Mouse (Mus musculus) layer of hippocampus, adult 18-20 months (tissue): ENCODE data around the gene Ascc1. TPM values are rescaled to one million over a fixed set of nuclear protein-coding genes. Genes with fewer than 3 reads are reported as not detected.
"Not testable (repeated sequence)": the region's sequence is repeated elsewhere in the genome, so short reads cannot be mapped to it uniquely, and the experiment has no call there.

Experiments
- DNase-seq, 2 experiments: peaks; one replicate each; pipeline ENCODE4 v3.0.0; 2022; ENCODE audit warnings: low spot score in 2 of 2
- total RNA-seq, 2 experiments: library from RNA; stranded (reverse); gene quantifications; 2 replicates each; pipeline ENCODE4 v1.2.3; 2021

The Ascc1 gene
- total RNA-seq, 2 experiments from 2014 or later: 15.4 to 17.9 TPM

DNA sequence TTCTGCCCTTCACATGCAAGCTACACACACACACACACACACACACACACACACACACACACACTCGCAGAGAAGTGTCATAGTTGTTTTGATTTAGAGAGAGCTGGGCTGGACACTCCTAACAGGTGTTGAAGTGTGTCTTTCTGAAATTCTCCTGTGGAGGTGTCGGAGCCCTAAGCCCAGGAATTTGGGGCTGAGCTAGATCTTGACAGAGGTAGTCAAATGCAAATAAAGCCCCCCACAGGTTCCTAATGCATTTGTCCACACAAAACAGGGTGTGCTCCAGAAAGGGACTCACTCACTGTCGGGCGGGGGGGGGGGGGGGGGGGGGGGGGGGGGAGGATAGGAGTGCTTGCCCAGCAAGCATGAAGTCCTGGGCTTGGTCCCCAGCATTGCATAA is 25.5 kb upstream of the Ascc1 start:
- DNase-seq: no peak

DNA sequence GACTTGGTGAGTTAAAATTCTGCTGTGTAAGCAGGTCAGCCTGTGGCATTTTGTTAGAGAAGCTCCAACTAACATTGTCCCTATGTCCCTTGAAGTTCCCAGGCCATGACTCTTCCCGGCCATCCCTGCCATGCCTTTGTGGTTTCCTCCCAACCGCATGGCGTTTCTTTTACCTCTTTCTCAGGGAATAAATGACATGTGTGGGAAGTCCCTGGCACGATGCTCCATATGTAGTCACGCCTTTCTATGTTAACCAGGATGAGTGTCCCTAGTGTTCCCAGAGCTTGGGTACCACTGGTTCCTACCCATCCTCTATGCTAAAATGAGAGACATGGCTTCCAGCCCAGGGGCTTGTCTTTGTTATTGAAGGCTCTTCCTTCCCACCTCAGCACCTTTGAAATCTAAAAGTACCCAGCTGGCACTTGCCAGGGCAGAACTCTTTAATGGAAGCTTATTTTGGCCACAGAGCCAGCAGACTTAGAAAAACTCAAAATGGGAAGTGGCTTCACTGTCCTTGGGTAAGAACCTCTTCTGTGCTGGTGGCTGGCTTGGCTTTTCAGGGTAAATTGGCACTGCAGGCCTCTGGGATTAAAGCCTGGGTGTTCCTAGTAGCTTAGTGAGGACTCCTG is 24.8 kb upstream of the Ascc1 start:
- peak in 1 of 2 experiments; percentile 39 for DNase-seq

GRCm38 (mm10) chr10:59978401-59978800 is 24.2 kb upstream of the Ascc1 start:
- DNase-seq: no peak

DNA sequence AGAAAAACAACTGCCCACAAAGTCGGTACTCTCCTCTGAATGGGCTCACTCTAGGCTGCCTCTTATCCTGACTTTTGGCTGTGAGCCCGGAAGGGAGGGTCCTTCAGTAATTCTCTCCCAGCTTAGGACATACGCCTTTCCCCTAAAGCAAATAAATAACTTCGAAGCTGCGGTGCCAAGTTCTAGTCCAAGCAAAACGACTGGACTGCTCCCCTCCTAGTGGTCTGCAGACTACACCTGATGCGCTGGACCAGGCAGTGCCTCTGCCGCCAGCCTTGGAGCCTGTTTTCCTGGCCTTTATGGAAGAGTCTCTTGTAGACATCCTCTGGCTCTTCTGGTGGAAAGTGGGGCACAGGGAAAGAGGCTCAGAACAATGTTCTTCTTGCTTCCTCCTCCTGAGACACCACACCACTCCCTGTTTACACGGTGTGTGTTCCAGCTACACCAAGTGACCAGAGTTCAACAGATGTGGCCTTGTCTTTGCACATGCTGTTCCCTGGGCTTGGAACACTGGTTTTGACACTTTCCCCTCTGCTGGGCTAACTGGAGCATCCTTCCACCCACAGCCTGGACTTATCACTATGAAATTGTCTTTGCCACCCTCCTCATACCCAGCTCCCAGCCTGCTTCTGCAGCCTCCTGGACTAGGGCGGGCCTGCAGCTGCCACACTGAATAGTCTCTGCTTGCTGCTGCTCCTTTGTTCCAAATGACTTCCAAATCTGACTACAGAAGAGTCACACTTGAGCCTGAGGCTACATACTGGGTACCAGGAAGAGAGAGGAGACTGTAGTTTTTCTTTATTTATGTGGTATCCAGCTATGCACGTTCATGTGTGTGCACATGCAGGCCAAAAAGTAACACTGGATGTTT is 23.5 kb upstream of the Ascc1 start:
- DNase-seq: peak in 1 of 2 experiments; percentile 66

GRCm38 (mm10) chr10:59980815-59981244 is 21.8 kb upstream of the Ascc1 start:
- no peak for DNase-seq

DNA sequence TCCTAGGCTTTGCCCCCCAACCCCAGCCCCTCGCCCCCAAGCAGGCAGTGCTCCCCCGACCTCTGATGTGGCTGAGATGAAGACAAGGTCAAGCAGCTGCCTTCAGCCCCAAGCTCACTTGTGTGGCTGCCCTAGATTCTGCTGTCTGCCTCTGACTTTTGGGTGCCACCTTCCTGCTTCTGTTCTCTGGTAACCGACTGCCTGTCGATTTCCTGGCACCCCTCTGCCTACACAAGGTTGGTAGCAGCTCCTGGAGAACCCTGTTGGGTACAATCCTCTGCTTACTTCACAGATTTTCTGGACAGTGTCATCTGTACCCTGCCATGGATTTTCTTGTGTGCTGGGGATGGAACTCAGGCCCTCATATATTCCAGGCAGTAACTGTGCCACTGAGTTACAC is 21.3 kb upstream of the Ascc1 start:
- no peak for DNase-seq

DNA sequence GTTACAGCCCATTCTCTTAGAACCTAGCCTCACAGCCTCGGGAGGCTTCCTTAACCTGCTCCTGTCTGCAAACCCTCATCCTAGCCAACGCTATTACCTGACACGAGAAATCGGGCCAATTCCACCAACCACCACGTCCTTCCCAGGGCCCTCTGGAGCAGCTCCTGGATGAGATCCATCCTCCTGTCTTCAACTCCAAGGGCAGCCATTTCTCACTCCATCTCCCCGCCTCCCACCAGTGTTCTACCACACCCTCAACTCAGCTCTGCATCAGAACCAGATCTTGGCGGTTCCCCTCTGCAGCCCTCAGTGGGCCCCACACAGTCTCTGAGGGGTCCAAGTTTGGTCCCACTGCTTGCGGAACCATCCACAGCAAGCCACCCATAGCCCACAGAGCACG is 20.8 kb upstream of the Ascc1 start:
- DNase-seq: no peak

DNA sequence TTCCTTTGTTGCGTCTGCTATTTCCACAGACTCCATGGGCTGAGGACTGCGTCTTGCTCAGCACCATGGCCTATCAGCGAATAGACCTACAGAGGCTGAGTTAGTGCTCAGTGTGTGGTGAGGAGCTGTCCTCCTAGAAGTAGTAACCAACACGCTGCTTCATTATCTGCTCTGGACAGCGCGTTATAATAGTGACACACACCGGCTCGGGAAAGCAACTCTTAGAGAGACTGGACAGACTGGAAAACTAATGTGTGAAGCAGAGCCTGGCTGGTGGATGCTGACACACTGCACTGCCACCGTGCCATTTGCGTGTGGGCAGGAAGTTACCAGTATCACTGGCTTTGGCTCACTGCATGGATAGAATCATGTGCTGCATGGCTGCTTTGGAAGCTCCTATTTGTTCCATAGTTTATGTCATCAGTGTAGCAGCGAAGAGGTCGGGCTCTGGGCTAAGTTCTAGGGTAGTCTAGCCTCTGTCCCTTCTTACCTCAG is 20.2 kb upstream of the Ascc1 start:
- peak in 1 of 2 experiments; percentile 42 for DNase-seq

DNA sequence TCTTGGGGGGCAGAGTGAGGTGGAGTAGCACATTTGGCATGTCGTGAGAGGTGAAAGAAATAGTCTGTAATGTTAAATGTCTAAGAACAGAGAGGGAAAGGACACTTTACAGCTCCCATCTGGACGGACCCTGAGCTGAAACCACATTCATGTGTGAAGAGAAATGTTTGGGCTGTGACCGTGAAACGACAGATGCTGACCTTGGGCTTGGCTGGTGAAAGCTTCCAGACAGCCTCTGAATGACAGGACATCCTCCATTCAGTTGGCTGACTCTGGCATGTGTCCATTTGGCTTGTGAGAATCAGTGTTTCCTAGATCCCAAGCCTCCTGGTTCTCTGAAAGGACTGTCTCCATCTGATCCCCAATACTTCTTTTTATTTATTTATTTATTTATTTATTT is 14.6 kb upstream of the Ascc1 start:
- no peak for DNase-seq

DNA sequence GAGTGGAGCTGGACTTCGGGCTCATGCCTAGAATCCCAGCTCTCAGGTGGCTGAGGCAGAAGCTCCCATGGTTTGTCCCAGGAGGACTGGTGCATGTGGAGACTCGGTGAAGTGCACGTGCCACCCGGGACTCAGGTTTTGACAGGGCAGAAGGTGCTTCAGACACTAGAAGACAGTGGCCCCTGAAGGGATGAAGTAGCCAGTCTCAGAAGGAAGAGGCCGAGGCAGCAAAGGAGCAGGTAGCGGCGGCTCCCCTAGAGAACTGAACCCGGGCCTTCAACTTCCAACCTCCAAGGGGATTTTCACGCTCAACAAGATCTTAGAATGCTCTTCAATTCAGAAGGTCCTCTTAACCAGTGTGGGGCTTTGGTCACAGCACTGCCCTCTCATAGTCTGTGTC is 12.2 kb upstream of the Ascc1 start:
- DNase-seq: no peak

DNA sequence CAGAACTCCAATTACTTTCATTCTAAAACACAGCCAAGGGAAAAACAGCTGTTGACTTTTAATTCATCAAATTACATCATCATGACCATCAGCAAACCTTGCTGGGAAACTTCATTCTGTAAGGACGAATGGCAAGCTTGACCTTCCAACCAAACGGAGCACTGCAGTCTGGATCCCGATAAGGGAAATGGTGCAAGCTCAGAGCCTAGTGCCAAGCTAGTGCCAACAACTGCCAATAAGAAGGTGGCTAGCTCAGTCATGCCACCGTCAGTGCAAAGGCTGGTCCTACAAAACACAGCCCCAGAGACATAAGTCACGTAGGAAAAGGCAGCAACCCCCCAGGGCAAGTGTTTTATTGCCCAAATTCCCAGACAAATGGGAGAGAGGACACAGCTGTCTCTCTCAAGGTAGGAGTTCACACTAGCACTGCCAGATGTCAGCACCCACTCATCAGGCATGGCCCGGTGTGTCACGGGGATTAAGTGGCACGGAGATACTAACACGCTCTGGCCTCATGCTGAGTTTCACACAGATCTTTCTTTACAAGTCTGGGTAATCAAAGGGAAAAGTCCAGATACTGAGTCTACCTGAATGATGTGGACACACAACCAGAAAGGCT is 11.2 kb upstream of the Ascc1 start:
- no peak for DNase-seq

GRCm38 (mm10) chr10:59992024-59992423 is 10.6 kb upstream of the Ascc1 start:
- no peak for DNase-seq

DNA sequence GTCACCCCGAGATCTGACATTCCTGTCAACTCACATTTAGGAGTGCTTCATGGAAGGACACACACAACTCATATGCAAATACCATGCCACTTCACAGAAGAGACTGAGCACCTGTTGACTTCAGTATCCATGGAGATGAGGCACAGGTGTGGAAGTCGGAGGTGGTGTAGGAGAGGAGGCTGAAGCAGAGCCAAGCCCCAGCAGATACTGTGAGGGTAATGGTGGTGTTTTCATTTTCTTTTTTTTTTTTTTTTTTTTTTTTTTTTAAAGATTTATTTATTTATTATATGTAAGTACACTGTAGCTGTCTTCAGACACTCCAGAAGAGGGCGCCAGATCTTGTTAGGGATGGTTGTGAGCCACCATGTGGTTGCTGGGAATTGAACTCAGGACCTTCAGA is 8.8 kb upstream of the Ascc1 start:
- DNase-seq: not testable (repeated sequence)

DNA sequence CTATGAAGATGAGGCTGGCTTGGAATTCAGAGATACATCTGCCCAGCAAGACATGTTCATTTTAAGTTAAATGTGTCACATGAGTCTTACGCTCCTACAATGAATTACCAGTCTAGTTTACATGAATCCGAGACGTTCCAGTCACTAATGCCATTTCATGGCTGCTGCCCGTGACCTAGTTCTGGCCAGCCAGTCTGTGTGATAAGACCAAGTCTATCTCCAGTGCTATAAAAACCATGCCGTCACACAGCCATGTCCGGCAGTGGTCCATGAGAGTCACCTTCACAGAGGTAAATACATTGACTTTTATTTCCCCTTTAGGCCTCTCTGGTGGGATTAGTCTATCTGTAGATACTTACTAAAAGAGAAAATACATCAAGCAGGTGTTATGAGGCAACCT is 6.7 kb upstream of the Ascc1 start:
- DNase-seq: no peak

DNA sequence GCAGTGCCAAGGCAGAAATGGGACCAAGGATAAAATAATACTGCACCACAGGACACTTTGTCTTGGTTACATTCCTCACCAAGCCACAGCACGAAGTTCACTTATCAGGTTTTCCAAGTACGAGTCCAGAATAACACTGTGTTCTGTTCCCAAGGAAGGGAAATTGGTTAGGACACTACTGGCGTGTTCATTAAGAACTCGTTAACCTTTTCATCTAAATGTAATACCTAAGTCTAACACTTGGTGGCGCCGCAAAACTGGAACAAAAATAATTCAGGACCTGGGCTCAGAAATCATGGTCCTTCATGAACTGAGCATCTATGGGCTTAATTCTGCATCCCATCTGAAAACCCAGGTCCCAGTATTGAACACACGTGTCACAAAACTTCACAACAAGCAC is 5.0 kb upstream of the Ascc1 start:
- DNase-seq: peak in 1 of 2 experiments; percentile 84

DNA sequence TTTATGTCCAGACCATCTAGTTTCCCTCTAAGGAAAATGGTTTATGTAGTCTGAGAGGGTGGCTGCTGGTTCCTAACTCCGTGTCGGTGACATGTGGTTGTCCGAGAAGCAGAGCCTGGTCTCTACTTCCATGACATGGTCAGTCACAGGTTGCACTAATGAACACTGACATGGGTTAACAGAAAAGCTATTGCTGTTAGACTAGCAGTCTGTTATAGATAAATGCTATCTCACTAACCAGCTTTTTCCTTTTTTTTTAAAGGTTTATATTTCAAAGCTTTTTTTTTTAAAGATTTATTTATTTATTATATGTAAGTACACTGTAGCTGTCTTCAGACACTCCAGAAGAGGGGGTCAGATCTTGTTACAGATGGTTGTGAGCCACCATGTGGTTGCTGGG is 3.5 kb upstream of the Ascc1 start:
- DNase-seq: no peak

GRCm38 (mm10) chr10:60001663-60002062 is 942 bp upstream of the Ascc1 start:
- not testable (repeated sequence) for DNase-seq

DNA sequence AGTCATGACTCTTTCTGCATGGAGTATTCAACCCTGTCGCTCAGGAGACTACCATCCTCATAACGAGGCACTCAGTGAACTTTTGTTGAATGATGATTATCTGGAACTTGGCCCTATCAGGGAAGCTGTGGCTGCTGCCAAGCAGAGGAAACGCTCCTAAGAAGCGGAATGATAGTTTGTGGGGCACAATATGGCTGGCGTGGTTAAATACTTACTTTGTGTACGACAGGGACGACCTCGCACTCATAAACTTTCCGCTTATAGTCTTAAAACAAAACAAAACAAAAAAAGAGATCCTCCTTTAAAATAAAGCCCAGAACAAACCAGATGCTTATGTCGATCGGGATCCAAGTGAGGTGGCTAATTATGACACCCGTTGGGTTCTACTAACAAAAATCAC is 402 bp upstream of the Ascc1 start:
- DNase-seq: peak in 1 of 2 experiments; percentile 48

DNA sequence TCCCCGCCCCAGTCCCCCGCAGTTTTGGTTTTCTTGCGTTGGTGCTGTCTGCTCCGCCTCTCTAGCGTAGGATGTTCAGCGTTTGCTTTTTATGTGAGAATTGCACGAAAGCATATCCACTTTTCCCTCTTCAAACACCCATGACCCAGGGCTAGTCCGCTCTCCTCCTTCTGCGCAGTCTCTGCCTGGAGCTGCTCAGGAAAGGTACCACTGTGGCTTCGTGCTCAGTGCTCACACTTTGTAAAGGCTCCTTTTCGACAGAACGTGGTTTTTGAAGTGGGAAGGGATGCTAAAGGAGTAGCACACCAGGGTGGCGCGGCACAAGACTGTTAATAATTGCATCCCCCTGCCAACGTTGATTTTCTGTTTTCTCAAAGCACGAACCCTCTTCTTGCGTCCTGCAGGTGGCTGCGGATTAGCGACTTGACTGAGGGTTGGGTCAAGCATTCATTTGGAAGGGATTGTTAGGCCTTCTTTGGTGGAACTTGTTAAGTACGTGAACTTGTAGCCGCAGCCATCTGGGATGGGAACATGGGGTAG is 678 bp downstream of the Ascc1 start:
- no peak for DNase-seq

DNA sequence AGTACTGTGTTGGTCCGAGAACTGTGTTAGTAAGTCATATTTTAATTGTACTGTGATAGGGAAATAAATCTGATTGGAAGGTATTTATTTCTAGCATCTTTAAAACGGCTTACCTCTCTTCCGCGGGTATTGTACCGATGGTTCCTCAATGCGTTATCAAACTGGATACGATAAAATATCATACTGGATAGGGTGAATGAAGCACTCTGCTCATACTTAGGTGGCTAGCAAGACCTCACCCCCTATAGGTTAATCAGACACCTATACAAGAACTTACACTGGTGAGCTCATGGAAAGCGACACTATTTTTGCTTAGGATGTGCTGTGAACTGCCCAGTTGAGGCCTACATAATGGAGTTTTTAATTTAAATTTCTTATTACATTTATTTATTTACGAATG is 1.2 kb downstream of the Ascc1 start:
- no peak for DNase-seq

DNA sequence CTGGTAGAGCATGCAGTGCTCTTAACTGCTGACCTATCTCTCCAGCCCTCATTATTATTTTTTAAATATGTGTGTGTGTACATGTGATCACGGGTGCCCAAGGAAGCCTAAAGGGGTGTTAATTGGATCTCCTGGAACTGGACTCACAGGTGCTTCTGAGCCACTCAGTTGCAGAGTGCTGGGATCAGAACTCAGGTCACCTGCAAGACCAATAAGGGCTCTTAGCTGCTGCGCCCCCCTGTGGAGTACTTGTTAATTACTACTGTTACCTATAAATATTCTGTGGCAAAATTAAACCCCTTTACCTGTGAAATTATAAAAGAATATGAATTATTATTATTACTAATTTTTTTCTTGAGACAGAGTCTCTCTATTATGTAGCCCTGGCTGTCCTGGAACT is 2.7 kb downstream of the Ascc1 start:
- no peak for DNase-seq

GRCm38 (mm10) chr10:60009115-60009514 is 6.5 kb downstream of the Ascc1 start:
- DNase-seq: no peak
